Mouse (Mus musculus): ENCODE measurements around the gene Mrgpra9. TPM values are rescaled to one million over a fixed set of nuclear protein-coding genes. Genes with fewer than 3 reads are reported as not detected.
"Not testable (repeated sequence)": the region's sequence is repeated elsewhere in the genome, so short reads cannot be mapped to it uniquely, and the experiment has no call there.

The Mrgpra9 gene
- polyA plus RNA-seq (2012), result not detected in 2 replicates

DNA sequence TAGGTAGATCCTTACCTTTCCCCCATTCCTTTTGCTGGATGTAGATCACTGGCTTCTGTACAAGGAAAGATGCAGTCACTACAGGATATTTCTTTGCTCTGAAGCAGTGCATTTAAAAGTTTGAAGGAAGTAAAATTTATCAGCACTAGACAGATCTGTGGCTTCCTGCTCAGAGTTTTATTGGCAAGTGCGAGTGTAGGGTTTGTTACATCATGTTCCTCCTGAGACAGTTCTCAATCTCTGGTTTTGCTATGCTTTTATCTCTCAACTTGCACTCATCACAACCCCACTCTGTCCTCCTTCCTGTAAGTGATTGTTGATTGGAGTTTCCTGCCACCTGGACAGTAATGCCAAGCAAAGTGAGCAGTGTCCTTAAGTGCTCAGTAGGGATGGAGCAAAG lies at the start of gene Mrgpra9:
TSS of gene Mrgpra9 (minus strand) at position 79 of the 400 bp plus-strand sequence.
- Histone ChIP-seq H3K27me3 (ENCODE audit: control insufficient read depth) (no peaks in the 10 kb centered on the region), H3K4me1 (ENCODE audit: control insufficient read depth) (no peaks in the 10 kb centered on the region), H3K4me3 (replicated peaks) (no peak within 1 kb of the TSS), H3K36me3 (ENCODE audit: control insufficient read depth) (no peaks in the 10 kb centered on the region), H3K9me3 (ENCODE audit: control insufficient read depth, low read length) (no peaks in the 10 kb centered on the region; the same call in 1 of the 2 replicates)
- TF ChIP-seq GATA1 (IDR thresholded peaks at IDR 0.05; ENCODE audit: low read length) (no peak), TAL1 (IDR thresholded peaks at IDR 0.05; ENCODE audit: low read length) (no peak)

DNA sequence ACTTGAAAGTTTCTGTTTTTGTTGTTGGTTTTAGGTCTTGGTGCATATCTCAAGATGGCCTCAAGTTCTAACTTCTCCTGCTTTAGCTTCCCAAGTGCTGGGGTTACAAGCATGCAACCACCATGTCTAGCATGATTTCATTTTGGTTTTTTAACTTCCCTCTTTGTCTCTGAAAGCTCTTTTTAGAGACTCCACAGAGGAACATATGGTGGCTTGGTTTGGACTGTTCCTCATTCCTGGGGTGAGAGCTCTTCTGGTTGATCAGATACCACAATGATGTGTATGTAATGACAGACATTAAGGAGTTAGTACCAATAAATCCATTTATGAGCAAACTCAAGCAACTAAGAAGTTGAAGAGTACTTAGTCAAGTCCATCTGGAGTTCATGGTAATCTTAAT lies 47.0 kb upstream of the Mrgpra9 start:
- H3K27me3 ChIP-seq (ENCODE audit: control insufficient read depth); H3K4me3 ChIP-seq (replicated peaks); H3K9me3 ChIP-seq (ENCODE audit: control insufficient read depth, low read length); H3K4me1 ChIP-seq (ENCODE audit: control insufficient read depth); H3K36me3 ChIP-seq (ENCODE audit: control insufficient read depth): not testable (repeated sequence)

DNA sequence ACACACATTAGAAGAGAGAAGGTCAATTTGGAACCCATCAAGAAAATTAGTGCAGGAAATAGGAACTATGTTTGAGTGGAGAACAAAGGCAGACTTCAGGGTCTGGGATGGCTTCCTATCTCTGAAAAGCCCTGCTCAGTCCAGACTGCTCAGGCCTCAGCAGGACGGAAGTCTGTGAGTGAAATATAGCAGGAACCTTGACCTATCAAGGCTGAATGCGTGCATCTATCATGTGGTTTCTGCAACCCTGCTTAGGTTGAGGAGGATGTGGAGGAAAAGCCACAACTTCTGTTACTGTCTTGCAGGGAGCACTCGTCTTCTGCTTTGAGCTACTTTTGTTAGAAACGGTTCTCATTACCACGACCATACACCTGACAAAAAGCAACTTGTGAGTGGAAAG lies 18.9 kb upstream of the Mrgpra9 start:
- H3K4me1 ChIP-seq (ENCODE audit: control insufficient read depth); H3K27me3 ChIP-seq (ENCODE audit: control insufficient read depth); H3K36me3 ChIP-seq (ENCODE audit: control insufficient read depth); H3K9me3 ChIP-seq (ENCODE audit: control insufficient read depth, low read length); H3K4me3 ChIP-seq (replicated peaks): not testable (repeated sequence)

DNA sequence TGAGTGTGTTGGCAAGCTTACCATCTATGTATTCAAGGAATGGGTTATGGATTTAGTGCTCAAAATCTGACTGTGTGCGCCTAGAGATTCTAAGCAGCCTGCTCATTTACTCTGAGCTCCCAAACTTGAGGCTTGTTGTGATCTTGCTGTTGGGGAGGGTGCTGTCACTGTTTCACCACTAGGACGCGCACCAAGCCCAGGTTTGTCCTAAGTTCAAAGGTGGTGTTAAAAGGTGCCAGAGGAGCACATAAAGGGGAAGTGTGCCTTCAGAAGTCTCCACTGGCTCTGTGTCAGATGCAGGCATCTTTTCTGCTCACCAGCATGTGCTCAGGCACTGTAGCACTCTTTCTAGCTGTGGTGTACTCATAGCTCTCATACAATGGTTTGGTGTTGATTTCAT lies 8.0 kb downstream of the Mrgpra9 start:
- Histone ChIP-seq H3K36me3 (ENCODE audit: control insufficient read depth) (no peaks in the 10 kb centered on the region), H3K27me3 (ENCODE audit: control insufficient read depth) (no peaks in the 10 kb centered on the region), H3K4me3 (replicated peaks) (no peak overlapping the region), H3K4me1 (ENCODE audit: control insufficient read depth) (no peaks in the 10 kb centered on the region), H3K9me3 (ENCODE audit: control insufficient read depth, low read length) (peaks cover 2% of the 10 kb centered on the region; the same call in 1 of the 2 replicates)
- TF ChIP-seq TAL1 (IDR thresholded peaks at IDR 0.05; ENCODE audit: low read length), result no peak
- no peak for TF ChIP-seq GATA1 (IDR thresholded peaks at IDR 0.05; ENCODE audit: low read length)

DNA sequence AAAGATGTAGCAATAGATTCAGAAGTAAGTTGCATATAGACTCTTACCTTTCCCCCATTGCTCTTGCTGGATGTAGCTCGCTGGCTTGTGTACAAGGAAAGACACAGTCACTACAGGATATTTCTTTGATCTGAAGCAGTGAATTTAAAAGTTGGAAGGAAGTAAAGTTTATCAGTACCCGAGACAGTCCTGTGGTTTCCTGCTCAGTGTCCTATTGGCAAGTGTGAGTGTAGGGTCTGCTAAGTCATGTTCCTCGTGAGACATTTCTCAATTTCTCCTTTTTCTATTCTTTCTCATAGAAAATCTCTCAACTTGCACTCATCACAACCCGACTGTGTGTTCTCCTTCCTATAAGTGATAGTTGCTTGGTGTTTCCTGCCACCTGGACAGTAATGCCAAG lies 47.8 kb downstream of the Mrgpra9 start, which contains the start of gene Mrgpra6:
TSS of gene Mrgpra6 (minus strand) at position 91 of the 400 bp plus-strand sequence.
- H3K4me1 ChIP-seq (ENCODE audit: control insufficient read depth), result no peaks in the 10 kb centered on the region
- TF ChIP-seq GATA1 (IDR thresholded peaks at IDR 0.05; ENCODE audit: low read length) (no peak), TAL1 (IDR thresholded peaks at IDR 0.05; ENCODE audit: low read length) (no peak)
- H3K36me3 ChIP-seq (ENCODE audit: control insufficient read depth), result no peaks in the 10 kb centered on the region
- H3K4me3 ChIP-seq (replicated peaks), result no peak within 1 kb of the TSS
- no peaks in the 10 kb centered on the region for H3K9me3 ChIP-seq (ENCODE audit: control insufficient read depth, low read length)
- no peaks in the 10 kb centered on the region for H3K27me3 ChIP-seq (ENCODE audit: control insufficient read depth)

DNA sequence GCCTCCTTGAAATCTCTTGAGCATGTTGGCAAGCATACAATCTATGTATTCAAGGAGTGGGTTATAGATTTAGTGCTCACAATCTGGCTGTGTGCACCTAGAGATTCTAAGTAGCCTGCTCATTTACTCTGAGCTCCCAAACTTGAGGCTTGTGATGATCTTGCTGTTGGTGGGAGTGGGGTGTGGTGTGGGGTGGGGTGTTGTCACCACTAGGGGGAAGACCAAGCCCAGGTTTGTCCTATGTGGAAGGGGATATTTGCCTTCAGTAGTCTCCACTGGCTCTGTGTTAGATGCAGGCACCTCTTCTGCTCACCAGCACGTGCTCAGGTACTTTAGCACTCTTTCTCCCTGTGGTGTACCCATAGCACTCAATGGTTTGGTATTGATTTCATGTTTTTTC lies 57.4 kb downstream of the Mrgpra9 start:
- Histone ChIP-seq H3K4me1 (ENCODE audit: control insufficient read depth) (no peaks in the 10 kb centered on the region), H3K36me3 (ENCODE audit: control insufficient read depth) (no peaks in the 10 kb centered on the region), H3K4me3 (replicated peaks) (no peak overlapping the region), H3K27me3 (ENCODE audit: control insufficient read depth) (no peaks in the 10 kb centered on the region), H3K9me3 (ENCODE audit: control insufficient read depth, low read length) (peaks cover 5% of the 10 kb centered on the region; the same call in 1 of the 2 replicates)
- TF ChIP-seq TAL1 (IDR thresholded peaks at IDR 0.05; ENCODE audit: low read length) (no peak), GATA1 (IDR thresholded peaks at IDR 0.05; ENCODE audit: low read length) (no peak)

Other genes with a start within 250 kb of the Mrgpra9 start
- gene Spty2d1, start 244.4 kb downstream of the Mrgpra9 start, polyA plus RNA-seq (2012), result 0.48 and 0.60 TPM in 2 replicates
- gene Tmem86a, start 202.2 kb downstream of the Mrgpra9 start, polyA plus RNA-seq (2012), result 0.24 and 0.28 TPM in 2 replicates
- gene Ptpn5, start 119.2 kb downstream of the Mrgpra9 start, polyA plus RNA-seq (2012), result not detected in 2 replicates
- gene Mrgpra6, start 47.9 kb downstream of the Mrgpra9 start, polyA plus RNA-seq (2012), result not detected in 2 replicates
- not detected in 2 replicates for gene Mrgpra1, start 101.4 kb upstream of the Mrgpra9 start, polyA plus RNA-seq (2012)
- not detected in 2 replicates for gene Mrgpra2a, start 199.3 kb upstream of the Mrgpra9 start, polyA plus RNA-seq (2012)